Mouse (Mus musculus): ENCODE data around the gene Odf4.

The Odf4 gene

DNA sequence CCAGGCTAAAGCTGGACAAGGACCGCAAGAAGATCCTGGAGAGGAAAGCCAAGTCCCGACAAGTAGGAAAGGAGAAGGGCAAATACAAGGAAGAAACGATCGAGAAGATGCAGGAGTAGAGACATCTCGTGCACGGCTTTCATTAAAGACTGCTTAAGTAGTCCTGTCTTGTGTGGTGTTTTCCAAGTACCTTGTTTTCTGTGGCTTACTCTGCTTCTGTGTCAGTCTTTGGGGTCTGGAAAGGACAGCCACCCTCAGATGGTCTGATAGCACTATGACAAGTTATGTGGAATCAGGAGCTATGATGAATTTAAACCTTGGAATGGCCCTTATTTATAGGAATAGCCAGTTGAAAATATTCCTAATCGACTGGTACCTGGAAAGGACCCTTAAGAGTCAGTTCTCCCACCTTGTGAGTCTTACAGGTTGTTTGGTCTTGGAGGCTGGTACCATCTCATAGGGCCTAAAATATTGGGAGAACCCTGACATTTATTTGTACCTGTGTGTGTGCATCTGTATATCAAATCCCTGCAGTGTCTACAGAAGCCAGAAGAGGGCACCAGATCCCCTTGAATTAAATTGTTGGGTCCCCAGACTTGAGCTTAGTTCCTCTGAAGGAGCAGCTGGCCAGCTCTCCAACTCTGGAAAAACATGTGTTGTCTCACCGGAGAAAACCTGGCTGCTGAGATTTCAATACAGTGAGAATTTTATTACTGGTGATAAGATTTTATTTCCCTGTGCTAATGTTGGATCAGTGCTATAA is 22.3 kb downstream of the Odf4 start:
- DNase-seq (ENCODE audit: extremely low read depth, insufficient read length, low spot score), result peak; percentile 40

DNA sequence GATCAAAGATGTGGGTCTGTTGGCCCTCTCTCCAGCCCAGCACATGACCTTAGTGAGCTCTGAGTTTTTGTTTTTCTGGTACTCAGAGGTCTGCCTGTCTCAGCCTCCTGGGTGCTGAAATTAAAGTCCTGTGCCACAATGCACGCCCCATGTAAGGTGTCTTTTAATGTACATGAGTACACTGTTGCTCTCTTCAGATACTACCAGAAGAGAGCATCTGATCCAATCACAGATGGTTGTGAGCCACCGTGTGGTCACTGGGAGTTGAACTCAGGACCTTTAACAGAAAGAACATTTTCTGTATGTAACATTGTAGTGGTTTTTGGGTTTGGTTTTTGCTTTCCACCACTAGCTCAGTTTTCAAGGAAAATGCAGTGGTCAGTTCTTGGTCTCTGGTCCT is 23.1 kb downstream of the Odf4 start:
- no peak for DNase-seq (ENCODE audit: extremely low read depth, insufficient read length, low spot score)

DNA sequence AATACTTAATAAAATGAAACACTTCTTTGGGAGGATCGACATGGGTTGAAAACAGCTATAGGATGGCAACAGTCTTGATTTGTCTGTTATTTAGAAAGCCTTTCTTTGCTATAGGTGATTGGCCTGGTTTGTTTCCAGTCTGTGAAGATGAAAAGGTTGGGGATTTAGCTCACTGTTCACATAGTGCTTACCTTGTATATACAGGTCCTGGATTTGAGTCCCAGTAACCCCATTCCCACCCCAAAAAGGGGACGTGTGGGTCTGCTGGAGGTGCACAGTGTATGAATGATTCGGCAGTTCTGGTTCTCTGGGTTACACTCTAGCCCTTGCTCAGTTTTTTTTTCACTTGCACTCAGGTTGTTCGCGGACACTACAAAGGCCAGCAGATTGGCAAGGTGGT is 24.1 kb downstream of the Odf4 start:
- no peak for DNase-seq (ENCODE audit: extremely low read depth, insufficient read length, low spot score)

DNA sequence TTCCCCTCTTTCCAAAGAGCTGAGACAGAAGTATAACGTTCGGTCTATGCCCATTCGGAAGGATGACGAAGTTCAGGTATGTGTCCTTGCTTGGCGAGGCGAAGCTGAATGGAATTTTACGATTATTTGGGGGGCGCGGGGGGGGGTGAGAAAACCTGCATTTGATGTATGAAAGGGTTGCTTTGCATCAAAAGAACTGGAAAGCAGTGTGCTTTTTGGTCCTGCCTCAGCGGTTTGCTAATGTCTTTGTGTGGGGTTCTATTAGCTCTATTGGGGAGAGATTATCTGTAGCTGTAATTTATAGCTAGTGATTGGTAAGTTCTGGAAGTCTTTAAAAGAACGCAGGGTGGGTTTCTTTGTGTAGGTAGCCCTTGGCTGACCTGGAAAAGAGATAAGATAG is 24.5 kb downstream of the Odf4 start:
- no peak for DNase-seq (ENCODE audit: extremely low read depth, insufficient read length, low spot score)

DNA sequence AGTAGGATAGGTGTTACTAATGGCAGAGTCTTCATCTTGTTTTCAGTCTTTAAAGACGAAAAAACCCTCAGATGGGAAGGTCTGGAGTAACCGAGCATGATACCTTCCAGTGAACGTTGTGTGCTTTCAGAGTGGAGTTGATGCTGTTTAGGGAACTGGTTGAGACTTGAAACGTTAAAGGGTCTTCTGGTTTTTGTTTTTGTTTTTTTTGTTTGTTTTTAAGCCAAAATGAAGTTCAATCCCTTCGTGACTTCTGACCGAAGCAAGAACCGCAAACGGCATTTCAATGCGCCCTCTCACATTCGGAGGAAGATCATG is 24.9 kb downstream of the Odf4 start:
- no peak for DNase-seq (ENCODE audit: extremely low read depth, insufficient read length, low spot score)

DNA sequence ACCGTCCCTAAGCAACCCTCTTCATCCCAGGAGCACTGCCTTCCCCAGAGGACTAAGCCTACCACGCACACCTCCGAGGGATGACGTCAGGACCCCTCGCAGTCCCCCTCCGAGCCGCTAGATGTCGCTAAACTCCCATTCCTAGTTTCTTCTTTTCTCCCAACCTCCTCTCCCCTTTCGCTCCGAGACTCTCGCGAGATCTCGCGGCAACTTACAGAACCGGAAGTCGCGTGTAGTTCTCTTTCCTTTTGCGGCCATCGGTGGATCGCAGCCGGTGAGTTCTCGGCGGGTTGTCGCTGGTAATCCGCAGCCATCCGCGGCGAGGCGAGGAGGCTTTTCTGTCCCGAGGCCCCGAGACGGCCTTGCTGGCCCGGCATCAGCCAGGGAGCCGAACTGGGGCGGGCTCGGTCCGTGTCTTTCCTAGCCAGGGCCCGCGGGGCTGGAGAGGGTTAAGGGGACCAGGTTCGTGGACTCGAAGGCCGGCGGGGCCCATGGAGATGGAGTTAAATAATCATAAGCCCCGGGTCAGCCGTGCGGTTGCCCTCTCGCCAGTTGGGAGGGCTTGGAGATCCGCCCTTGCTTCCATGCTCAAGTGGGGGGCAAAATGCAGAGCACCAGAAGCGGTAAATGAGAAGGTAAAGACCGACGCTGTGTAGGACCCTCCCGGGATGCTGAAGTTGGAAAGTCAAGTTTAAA is 25.4 kb downstream of the Odf4 start, which contains the start of gene Rpl26:
TSS of gene Rpl26 (plus strand) at position 233 of the 696 bp plus-strand sequence.
- peak; percentile 95 for DNase-seq (ENCODE audit: extremely low read depth, insufficient read length, low spot score)

DNA sequence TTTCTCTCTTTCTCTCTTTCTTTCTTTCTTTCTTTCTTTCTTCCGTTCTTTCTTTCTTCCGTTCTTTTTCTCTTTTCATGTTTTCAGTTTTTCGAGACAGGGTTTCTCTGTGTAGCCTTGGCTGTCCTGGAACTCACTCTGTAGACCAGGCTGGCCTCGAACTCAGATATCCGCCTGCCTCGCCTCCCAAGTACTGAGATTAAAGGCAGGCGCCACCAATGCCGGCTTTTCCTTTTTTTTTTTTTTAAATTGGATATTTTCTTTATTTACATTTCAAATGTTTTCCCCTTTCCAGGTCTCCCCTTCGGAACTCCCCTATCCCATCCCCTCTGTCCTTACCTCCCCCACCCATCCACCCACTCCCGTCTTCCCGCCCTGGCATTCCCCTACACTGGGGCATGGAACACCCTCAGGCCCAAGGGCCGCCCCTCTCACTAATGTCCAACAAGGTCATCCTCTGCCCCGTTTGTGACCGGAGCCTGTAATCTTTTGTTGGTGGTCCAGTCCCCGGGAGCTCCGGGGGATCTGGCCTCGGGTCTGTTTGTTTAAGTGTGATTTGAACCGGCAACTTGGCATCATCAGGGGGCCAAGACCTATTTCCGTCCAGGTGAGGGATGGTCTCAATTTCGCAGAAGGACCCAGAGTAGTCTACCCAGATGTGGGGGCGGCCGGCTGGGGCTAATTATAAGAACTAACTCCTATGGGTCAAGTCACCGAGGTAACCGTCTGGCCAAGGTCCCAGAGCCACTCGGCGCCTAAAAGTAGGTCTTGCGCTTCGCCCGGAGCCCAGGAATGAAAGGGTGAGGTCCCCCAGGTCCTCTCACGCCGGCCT is 26.1 kb downstream of the Odf4 start:
- DNase-seq (ENCODE audit: extremely low read depth, insufficient read length, low spot score), result no peak

DNA sequence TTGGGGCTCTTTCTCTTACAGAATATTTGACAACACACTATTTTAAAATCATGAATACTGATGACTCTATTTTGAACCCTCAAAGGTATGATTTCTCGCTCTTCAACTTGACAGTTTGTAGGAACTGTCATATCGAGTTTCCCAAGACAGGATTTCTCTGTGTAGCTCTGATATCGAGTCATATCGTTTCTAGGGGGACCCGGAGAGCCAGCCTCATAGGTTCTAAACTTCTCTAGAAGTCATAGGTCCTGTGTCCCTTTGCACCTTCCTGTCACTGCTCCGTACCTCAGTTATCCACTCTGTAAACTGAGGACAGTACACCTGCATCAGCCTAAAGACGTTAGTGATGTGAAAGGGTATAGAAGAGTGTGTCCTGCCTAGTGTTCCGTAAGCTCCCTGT is 27.1 kb downstream of the Odf4 start:
- no peak for DNase-seq (ENCODE audit: extremely low read depth, insufficient read length, low spot score)

DNA sequence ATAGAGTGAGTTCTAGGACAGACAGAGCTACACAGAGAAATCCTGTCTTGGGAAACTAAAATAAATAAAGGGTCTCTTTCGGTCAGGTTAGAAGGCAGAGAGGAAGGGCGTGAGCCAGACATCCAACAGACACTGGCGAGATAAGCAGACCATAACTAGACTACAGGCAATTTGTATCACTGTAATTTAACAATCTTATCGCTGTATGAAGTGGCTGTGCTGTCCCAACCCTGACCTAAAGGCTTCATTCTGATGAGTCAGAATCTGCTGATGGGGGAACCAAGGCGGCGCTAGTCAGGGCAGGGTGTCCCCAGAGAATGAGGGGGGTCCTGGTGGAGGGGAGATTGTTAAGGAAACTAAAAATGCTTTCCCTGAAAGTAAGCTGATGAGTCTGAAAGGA is 28.1 kb downstream of the Odf4 start:
- no peak for DNase-seq (ENCODE audit: extremely low read depth, insufficient read length, low spot score)

DNA sequence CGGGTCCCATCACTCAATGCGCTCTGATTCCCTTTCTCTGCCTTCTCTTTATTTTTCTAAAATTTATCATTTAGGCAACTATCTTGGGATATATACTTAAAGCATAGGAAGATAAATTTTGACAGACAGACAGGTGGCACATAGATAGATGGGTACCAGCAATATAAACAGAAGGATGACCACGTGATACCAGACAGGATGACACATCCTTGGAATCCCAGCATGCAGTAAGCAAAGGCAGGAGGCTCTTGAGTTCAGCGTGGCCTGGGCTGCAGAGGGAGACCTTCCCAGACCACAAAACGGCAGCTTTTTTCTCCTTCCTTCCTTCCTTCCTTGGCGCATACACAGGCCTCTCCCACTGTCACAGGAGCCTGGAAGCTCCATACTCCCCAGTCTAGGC is 29.0 kb downstream of the Odf4 start:
- DNase-seq (ENCODE audit: extremely low read depth, insufficient read length, low spot score), result no peak

DNA sequence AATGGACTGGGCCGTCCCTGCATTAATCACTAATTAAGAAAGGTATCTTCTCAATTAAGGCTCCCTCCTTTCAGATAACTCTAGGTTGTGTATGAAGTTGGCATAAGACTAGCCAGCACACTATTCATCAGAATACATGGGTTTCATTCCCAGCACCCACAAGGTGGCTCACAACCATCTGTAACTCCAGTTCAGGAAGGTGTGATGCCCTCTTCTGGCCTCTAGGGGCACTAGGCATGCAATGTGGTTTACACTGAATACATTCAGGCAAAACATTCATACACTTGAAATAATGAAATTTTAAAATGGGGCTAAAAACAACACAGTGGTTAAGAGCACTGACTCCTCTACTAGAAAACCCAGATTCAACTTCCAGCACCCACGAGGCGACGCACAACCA is 29.8 kb downstream of the Odf4 start:
- DNase-seq (ENCODE audit: extremely low read depth, insufficient read length, low spot score), result peak; percentile 44

DNA sequence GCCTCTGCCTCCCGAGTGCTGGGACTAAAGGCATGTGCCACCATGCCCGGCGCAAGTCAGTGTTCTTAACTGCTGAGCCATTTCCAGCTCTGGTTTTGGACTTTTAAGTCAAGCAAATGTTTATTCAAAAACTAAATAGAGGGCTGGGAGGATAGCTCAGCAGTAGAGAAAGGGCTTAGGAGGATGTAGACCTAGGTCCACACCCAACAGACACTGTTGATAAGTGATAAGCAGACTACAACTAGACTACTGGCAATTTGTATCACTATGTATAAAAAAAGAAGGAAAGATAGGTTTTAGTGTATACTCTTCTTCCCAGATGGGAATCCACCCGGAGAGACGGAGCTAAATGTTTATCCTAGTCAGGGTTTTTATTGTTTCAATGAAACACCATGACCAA is 30.6 kb downstream of the Odf4 start:
- no peak for DNase-seq (ENCODE audit: extremely low read depth, insufficient read length, low spot score)

DNA sequence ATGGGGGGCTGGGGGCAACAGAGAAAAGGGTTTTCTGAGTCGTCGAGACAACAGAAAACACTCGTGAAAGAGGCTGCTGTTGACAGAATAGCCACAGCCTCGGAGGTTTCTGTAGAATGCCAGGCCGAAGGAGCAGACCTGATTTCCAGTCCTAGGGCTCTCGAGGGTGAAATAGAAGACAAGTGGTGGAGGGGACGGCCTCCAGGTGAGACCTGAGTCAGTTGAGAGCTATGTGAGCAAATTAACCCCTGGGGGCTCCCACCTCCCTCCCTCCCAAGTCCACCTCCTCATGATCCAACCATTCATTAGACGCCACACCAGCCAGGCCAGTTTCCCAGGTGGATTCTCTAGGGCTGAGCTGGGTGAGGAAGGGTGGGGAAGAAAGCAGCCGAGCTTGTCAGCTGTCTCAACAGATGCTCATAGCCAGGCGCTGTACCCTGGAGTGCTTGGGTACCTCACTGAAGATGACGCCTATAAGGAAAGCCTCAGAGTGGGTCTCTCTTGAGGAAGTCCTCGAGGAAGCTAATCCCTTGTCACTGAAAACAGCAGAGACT is 32.9 kb downstream of the Odf4 start:
- no peak for DNase-seq (ENCODE audit: extremely low read depth, insufficient read length, low spot score)

DNA sequence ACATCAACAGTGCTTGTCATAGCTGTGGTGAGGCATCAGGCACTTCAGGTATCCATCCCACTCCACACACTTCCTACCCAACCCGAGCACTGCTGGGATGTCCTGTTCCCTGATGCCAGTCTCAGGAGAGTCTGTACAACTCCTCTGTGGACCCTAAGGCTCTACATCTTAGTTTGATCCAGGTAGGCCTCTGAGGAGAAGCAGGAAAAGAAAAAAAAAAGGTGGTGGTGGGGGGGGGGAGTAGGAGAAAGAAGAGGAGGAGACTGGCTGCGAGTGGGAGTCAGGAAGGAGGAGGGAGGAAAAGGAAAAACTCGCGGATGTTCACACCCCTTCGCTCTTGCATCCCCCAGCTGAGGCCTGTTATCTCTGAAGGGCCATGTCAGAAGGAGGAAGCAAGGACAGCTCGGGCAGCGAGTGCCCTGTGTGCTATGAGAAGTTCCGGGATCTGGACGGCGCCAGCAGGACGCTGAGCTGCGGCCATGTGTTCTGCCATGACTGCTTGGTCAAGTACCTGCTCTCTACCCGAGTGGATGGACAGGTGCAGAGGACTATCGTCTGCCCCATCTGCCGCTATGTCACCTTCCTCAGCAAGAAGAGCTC is 34.5 kb downstream of the Odf4 start:
- no peak for DNase-seq (ENCODE audit: extremely low read depth, insufficient read length, low spot score)

DNA sequence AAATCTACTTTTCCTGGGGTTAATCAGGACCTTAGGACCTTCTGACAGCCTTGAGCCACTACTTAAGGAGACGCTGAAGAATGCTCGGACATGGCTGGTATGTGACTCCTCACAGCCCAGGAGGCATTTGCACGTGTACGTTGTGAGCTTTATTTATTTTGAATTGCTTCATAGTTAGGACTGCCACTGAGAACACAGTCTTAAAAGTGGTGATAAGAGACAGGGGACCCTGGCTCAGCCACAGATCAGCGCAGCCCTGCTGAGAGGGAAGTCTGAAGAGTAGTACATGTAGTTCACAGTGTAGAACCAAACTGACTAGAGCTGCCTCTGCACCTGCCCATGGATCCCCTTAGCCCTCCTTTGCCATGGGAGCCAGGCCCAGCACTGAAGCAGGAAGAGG is 35.1 kb downstream of the Odf4 start:
- DNase-seq (ENCODE audit: extremely low read depth, insufficient read length, low spot score), result no peak

DNA sequence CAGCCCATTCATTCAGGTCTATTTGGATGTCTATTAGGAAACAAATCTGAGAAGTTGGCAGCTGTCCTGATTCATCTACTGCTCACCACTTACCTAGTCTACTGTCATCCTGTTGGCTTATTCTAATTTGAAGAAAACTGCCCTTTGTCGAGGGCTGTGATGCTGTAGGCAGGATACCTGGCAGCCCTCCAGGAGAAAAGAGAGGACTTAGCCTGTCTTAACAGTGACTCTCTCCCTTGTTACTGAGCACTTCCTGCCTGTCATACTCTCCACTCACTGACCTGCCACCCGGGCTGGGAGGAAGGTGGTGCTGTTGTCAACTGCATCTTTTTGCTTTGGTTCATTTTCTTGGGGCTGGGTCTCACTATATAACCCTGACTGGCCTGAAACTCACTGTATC is 36.3 kb downstream of the Odf4 start:
- no peak for DNase-seq (ENCODE audit: extremely low read depth, insufficient read length, low spot score)

DNA sequence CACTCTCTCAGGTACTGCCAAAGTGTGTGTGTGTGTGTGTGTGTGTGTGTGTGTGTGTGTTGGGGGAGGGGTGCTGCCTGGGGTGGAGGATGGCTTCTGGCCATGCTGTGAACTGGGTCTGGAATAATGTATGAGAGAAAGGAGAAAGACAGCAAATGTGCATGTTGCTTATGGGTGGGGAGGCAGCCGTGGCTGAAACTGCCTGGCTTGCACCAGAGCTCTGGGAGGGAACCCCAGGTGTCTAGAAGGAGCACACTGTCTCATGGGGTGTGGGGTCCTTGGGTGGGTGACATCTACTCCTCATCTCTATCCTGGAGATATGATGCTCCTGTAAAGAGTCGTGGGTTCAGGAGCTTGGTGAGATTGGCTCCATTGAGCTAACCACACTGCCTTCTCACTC is 38.2 kb downstream of the Odf4 start:
- DNase-seq (ENCODE audit: extremely low read depth, insufficient read length, low spot score), result no peak

DNA sequence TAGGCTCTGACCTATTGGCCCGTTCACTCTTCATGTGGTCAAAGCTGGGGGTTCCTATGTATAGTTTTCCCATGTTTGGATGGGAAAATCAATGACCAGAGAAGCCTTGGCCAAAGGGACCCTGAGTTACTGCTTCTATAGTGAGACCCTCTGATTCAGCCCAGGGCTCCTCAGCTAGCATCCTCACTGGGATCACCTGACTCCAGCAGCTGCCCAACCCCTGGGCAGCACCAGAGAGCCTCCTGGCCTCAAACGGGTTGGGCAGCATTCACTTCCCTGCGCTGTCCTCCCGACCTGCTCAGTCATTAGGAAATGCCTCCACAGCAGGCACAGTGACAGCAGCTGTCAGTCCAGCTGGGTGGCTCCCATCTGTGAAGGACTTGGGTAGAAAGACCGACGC is 38.6 kb downstream of the Odf4 start, which contains the start of gene Rnf222:
TSS of gene Rnf222 (plus strand) at position 301 of the 400 bp plus-strand sequence.
- no peak for DNase-seq (ENCODE audit: extremely low read depth, insufficient read length, low spot score)

DNA sequence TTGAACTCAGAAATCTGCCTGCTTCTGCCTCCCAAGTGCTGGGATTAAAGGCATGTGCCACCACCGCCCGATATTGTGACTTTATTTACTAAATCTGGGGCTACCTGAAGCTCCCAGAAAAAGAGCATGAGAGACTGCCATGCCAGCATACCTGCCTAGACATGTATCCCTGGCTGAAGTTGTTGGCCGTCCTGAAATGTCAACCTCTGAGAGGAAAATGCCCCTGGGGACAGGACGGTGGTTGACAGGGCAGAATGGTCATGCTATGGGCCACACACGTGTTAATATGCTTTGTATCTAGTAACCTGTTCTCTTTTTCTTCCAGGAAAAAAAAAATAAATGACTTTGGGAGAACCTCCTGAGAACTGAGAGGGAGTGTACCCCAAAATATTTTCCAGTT is 40.8 kb downstream of the Odf4 start:
- no peak for DNase-seq (ENCODE audit: extremely low read depth, insufficient read length, low spot score)

DNA sequence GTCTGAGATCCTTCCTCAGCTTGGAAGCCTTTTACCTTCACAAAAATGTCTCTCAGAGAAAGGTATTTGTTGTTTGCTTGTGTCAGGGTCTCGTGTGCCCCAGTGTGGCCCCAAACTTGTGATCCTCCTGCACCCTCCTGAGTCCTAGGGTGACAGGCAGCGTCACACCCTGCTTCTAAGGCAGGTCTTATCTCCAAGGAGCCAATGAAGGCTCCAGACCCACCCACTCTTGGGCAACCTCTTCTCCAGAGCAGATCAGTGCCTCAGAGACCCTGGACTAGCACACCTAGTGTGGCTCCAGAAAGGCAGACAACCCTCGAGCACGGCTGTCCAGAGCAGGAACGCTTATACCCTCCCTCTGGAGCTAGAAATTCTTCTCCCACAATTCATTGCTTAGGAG is 42.5 kb downstream of the Odf4 start:
- no peak for DNase-seq (ENCODE audit: extremely low read depth, insufficient read length, low spot score)

DNA sequence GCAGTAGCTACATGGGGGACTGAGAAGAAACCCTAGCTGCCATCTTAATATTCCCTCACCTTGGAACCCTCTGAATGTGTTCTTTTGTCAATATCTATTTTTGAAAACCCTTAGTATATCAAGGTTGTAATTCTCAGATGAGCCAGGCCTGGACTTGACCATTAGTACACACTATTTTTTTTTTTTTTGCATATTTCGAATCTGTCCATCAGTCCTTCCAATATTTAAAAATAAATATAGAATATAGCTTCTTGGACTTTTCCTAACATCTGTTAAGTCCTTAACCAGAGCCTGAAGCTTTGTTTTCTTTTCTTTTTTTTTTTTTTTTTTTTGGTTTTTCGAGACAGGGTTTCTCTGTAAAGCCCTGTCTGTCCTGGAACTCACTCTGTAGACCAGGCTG is 43.0 kb downstream of the Odf4 start:
- no peak for DNase-seq (ENCODE audit: extremely low read depth, insufficient read length, low spot score)

All from 3134 (cell line).